Mouse (Mus musculus) urinary bladder, postnatal 25 days (tissue): ENCODE data around the gene Gm21858.
"Not testable (repeated sequence)": the region's sequence is repeated elsewhere in the genome, so short reads cannot be mapped to it uniquely, and the experiment has no call there.

Source experiments
- DNase-seq: peaks from one replicate; pipeline ENCODE4 v3.0.0; 2022; ENCODE audit warnings: low spot score

The Gm21858 gene

DNA sequence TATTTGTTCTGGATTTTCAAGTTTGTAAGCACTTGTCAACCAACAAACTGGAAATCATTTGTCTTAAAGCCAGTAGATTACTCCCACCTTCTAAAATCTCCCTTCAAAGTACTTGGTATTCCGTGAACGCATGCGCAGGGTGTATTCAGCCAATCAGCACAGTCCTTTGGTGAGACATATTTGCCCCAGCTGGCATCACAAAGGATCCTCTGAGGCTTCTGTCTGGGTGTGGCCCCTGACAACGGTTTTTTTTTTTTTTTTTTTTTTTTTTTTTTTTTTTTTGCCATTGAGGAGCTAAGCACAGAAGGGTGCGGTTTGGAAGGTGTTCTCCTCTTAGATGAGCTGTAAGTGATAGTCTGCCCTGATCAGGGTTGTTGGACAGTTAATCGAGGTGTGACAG, at the start of gene Gm21858:
Gm21858 (plus strand) TSS at position 301 of the 400 bp plus-strand sequence.
- not testable (repeated sequence) for DNase-seq
